Mouse (Mus musculus) heart, embryonic 11.5 days (tissue): ENCODE results near the gene Aqp11. TPM values are rescaled to one million over a fixed set of nuclear protein-coding genes. Genes with fewer than 3 reads are reported as not detected.

ENCODE experiments used
- ATAC-seq: fragments of 200-750 bp; cut with Nextera tagmentation; replicated peaks from 2 replicates; pipeline ENCODE4 v1.8.0; 2017; ENCODE audit warnings: moderate library complexity; ENCODE audit not compliant: insufficient number of reproducible peaks, low FRiP score, low TSS enrichment
- H3K27ac ChIP-seq: fragments of 300-500 bp; sonication (generic); 2 replicates; pipeline ENCODE4 v1.5.1; 2014; ENCODE audit warnings: mild to moderate bottlenecking, low read depth, low read length
- H3K27me3 ChIP-seq: fragments of 300-500 bp; sonication (generic); 2 replicates; pipeline ENCODE4 v1.6.1; 2014; ENCODE audit warnings: mild to moderate bottlenecking, low read length, mixed read lengths; ENCODE audit not compliant: control insufficient read depth, insufficient read depth
- H3K36me3 ChIP-seq: fragments of 300-500 bp; sonication (generic); 2 replicates; pipeline ENCODE4 v1.6.1; 2014; ENCODE audit warnings: mild to moderate bottlenecking, low read length, moderate library complexity, mixed read lengths; ENCODE audit not compliant: control insufficient read depth, insufficient read depth
- H3K4me1 ChIP-seq: fragments of 300-500 bp; sonication (generic); 2 replicates; pipeline ENCODE4 v1.6.1; 2014; ENCODE audit warnings: low read length; ENCODE audit not compliant: control insufficient read depth, insufficient read depth
- H3K4me2 ChIP-seq: fragments of 300-500 bp; sonication (generic); 2 replicates; pipeline ENCODE4 v1.6.1; 2014; ENCODE audit warnings: mild to moderate bottlenecking, moderate library complexity
- H3K4me3 ChIP-seq: fragments of 300-500 bp; sonication (generic); 2 replicates; pipeline ENCODE4 v1.5.1; 2014; ENCODE audit warnings: low read depth, low read length
- H3K9ac ChIP-seq: fragments of 300-500 bp; sonication (generic); 2 replicates; pipeline ENCODE4 v1.6.1; 2014; ENCODE audit warnings: mild to moderate bottlenecking, low read depth, low read length, moderate library complexity
- H3K9me3 ChIP-seq: fragments of 300-500 bp; sonication (generic); replicated peaks from 2 replicates; pipeline ENCODE4 v1.6.1; 2016; ENCODE audit warnings: low read length; ENCODE audit not compliant: control insufficient read depth
- WGBS: fragments of 180-500 bp; shearing (Covaris S2); extraction: QIAGEN DNeasy Blood & Tissue Kit; methylation state at CpG from one replicate; pipeline ENCODE4 v1.1.7; 2014; ENCODE audit not compliant: insufficient replicate concordance; 5-methylcytosine and 5-hydroxymethylcytosine counted together
- polyA plus RNA-seq: library from polyadenylated mRNA; unstranded; fragments of >200 nt; fragmentation: Nextera tagmentation; extraction: Ambion mirVana; gene quantifications from 2 replicates; pipeline ENCODE4 v1.2.1, GENCODE M21; 2014

The Aqp11 gene
- polyA plus RNA-seq, 1 experiment from 2014 or later: 3.3 TPM

DNA sequence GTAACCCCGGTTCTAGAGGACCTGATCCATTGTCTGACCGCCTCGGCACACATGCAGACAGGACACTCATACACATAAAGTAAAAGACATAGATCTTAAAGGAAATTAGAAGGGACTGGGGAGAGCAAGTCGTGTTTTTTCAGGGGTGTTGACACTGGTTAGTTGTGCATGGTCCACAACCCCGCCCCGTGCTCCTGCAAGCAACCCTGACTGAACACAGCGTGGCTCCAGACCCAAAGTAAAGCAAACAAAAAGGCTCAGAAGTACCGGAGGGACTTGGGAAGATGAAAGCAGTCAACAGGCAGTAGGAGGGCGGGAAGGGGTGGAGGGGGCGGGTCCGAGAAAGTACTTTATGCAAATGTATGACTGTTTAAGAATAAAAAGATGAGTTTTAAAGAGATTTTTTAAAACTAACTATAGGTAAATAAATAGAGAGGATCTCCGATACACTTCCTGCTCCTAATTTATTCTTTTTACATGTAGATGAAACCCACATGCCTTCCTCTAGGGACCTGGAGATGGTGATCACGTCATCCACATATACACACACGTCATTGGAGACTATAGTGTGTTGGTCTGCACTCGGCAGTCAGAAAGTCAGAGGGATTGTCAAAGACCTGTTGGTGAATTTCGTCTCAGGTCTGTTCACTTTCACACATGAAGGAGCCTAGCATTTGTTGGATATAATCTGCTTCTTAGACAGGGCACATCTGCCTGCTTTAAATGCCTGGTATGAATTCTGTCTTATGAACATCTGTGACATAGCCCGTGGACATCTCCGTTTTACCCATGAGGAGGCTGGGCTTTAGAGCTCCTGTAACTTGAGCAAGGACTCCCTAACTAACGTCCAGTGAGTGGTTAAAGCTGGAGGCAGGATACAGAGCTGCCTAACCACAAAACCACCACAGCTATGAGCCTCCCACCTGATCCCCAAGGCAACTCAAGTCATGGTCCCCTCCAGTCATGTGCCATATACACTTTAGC is 11.4 kb upstream of the Aqp11 start:
- Histone ChIP-seq H3K4me3 (no peak overlapping the region), H3K27me3 (no peaks in the 10 kb centered on the region), H3K27ac (no peak overlapping the region), H3K9me3 (no peaks in the 10 kb centered on the region), H3K36me3 (no peaks in the 10 kb centered on the region), H3K4me2 (peak overlapping the region; percentile 43), H3K9ac (no peak overlapping the region), H3K4me1 (no peaks in the 10 kb centered on the region)
- ATAC-seq: 0 out of 2 replicates have a peak, but pooled peaks have one; percentile 24
- 36% methylated on average over 19 of the region's 19 CpGs for WGBS

DNA sequence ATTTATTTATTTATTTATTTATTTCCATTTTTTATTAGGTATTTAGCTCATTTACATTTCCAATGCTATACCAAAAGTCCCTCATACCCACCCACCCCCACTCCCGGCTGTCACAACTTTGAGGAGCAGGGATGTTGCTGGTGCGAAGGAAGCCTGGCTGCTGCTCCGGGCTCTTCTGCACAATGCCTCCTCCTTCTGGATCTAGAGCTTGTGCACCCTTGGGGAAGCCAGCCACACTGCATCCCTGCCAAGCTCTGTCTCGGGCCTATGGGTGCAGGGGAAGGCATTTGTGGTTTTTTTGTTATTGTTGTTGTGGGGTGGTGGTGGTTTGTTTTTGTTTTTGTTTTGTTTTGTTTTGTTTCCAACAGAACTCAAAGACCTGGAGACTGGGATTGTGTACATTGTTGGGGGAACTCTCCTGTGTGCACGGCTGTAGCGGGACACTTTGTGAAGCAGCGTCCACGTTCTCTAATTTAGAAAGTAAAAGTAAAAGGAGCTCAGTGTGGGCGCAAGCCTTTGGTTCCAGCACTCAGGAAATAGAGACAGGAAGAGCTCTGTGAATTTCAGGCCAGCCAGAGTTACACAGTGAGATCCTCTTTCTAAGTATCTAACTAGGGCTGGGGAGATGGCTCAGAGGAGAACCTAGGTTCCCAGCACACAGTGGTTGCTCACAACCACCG is 10.6 kb upstream of the Aqp11 start:
- no peak overlapping the region for H3K4me3 ChIP-seq
- WGBS: 56% methylated on average over 10 of the region's 10 CpGs
- no peaks in the 10 kb centered on the region for H3K9me3 ChIP-seq
- ATAC-seq: no peak
- no peaks in the 10 kb centered on the region for H3K36me3 ChIP-seq
- H3K4me2 ChIP-seq: peak overlapping the region; percentile 49
- H3K9ac ChIP-seq: no peak overlapping the region
- no peak overlapping the region for H3K27ac ChIP-seq
- H3K27me3 ChIP-seq: no peaks in the 10 kb centered on the region
- no peaks in the 10 kb centered on the region for H3K4me1 ChIP-seq

DNA sequence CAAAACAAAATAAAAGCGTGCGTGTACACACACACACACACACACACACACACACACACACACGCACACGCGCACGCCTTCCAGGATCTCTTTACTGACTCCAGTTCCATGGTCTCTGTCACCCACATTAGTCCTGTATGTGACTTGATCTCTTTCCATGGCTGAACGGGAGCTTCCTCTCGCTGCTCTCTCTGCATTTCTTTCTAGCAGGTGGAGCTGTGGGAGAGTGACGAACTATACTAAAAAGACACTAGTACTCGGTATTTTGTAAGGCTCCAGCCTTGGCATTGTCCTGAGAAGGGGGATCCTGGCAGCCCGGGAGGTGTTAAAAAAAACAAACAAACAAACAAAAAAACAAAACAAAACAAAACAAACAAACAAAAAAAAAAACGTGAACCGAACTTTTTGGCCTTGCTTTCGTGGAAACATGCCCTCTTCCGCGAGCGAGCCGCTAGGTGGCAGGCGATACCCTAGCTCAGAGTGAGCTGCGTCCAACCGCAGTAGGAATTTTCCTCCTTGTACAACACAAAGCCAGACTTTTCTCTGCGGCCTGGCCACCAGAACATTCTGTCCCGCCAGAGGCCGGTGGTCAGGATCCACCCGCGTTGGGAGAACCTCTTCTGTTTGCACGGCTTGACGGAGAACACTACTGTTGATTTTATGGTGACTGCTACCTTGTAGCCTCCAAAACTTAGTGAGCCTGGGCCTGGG is 9.9 kb upstream of the Aqp11 start:
- H3K9ac ChIP-seq: 0 out of 2 replicates have a peak overlapping the region, but pooled peaks have one; percentile 22
- 25% methylated on average over 28 of the region's 28 CpGs for WGBS
- peak overlapping the region; percentile 49 for H3K4me2 ChIP-seq

DNA sequence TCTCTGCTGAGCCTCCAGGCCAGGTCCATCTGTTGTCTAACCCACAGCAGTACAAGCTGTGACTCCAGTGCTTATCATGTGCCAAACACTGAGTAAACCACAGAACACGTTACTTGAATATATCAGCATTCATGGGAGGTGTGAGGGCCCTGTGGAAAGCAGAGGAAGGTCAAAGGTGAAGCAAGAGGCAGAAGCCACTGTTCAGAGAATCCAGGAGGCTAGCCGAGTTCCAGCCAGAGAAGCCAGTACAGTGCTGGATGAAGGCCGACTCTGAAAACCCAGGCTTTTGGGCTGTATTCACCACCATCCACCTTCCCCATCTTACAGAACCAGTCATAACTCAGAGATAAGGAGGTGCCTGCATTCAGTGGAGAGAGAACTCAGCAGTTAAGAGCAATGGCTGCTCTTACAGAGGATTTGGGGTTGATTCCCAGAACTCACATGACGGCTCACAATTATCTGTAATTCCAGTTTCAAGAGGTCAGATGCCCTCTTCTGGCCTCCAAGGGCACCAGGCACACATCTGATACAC is 9.2 kb upstream of the Aqp11 start:
- Histone ChIP-seq H3K27ac (no peak overlapping the region), H3K27me3 (no peaks in the 10 kb centered on the region), H3K4me2 (no peak overlapping the region), H3K9me3 (no peaks in the 10 kb centered on the region), H3K9ac (no peak overlapping the region), H3K4me3 (no peak overlapping the region), H3K36me3 (no peaks in the 10 kb centered on the region), H3K4me1 (no peaks in the 10 kb centered on the region)
- 57% methylated on average over 4 of the region's 4 CpGs for WGBS
- ATAC-seq: no peak

More for the DNA sequence above, 9.9 kb upstream of the Aqp11 start:
- H3K4me1 ChIP-seq: no peaks in the 10 kb centered on the region
- no peaks in the 10 kb centered on the region for H3K27me3 ChIP-seq
- ATAC-seq: 0 out of 2 replicates have a peak, but pooled peaks have one; percentile 44
- no peak overlapping the region for H3K27ac ChIP-seq
- H3K9me3 ChIP-seq: no peaks in the 10 kb centered on the region
- no peaks in the 10 kb centered on the region for H3K36me3 ChIP-seq
- no peak overlapping the region for H3K4me3 ChIP-seq

DNA sequence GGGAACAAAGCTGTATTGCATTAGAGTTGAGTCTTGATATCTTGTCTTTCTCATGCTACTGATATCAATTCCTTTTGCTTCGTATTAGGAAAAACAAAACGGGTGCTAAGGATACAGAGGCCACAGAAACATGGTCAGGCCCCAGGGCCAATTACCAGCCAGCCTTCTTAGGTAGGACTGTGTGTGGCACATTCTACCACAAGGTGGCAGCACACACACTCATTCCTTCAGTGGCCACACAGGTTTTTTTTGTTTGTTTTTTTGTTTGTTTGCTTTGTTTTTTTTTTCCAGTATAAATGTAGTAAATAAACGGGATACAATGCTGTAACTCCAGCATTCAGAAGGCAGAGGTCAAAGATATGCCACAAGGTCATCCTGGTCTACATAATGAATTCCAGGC is 7.2 kb upstream of the Aqp11 start:
- Histone ChIP-seq H3K9me3 (no peaks in the 10 kb centered on the region), H3K27ac (no peak overlapping the region), H3K36me3 (no peaks in the 10 kb centered on the region), H3K27me3 (no peaks in the 10 kb centered on the region), H3K4me2 (no peak overlapping the region), H3K4me3 (no peak overlapping the region), H3K9ac (no peak overlapping the region), H3K4me1 (no peaks in the 10 kb centered on the region)
- 18% methylated on average over 3 of the region's 3 CpGs for WGBS
- ATAC-seq: no peak

DNA sequence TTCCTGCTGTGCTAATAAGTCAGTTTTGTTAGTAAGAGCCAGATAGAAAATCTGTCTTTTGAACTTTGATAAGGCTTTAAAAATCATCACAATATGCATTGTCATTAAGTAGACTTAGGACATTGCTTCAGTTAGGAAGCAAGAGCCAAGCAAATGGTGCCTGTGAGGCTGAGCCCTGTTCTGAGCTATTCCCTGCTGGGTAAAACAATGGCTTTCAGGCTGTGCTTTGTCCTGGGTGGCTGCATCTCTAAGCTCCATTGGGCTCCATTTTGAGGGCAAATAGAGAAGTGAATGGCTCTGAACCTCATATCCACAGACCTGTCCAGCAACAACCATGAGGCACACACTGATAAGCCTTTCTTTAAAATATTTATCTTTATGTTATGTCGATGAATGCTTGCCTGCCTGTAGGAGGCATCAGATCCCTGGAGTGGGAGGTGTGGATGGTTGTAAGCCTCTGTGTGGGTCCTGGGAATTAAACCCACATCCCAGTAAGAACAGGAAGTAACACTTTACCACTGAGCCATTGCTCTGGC is 3.7 kb upstream of the Aqp11 start:
- Histone ChIP-seq H3K9me3 (no peaks in the 10 kb centered on the region), H3K4me1 (peaks cover 5% of the 10 kb centered on the region; the same call in 1 of the 2 replicates), H3K27me3 (no peaks in the 10 kb centered on the region), H3K9ac (no peak overlapping the region), H3K27ac (no peak overlapping the region), H3K4me3 (no peak overlapping the region), H3K4me2 (no peak overlapping the region), H3K36me3 (no peaks in the 10 kb centered on the region)
- no peak for ATAC-seq
- WGBS: 32% methylated on average over 1 of the region's 1 CpGs

DNA sequence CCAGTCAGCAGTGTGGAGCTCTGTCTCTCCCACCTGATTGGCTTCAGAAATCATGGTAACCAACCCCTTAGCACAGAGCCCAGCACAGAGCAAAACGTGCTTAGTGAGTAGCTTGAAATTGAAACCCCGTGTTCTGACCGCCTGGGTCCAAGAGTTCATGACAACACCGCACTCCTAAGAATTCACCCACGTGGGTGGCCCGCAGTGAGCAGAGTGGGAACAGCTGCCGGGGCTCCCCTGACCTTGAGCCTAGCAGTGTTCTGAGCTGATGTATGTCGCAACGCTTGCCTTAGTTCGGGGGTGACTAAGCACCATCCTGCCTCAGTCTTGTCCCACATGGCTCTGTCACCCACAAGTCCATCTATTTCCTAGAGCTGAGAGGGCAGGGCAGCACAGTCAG is 2.9 kb upstream of the Aqp11 start:
- Histone ChIP-seq H3K27ac (no peak overlapping the region), H3K4me1 (peaks cover 5% of the 10 kb centered on the region; the same call in 1 of the 2 replicates), H3K9me3 (no peaks in the 10 kb centered on the region), H3K4me3 (no peak overlapping the region), H3K27me3 (no peaks in the 10 kb centered on the region), H3K9ac (no peak overlapping the region), H3K4me2 (no peak overlapping the region), H3K36me3 (no peaks in the 10 kb centered on the region)
- WGBS: 77% methylated on average over 10 of the region's 10 CpGs
- no peak for ATAC-seq

DNA sequence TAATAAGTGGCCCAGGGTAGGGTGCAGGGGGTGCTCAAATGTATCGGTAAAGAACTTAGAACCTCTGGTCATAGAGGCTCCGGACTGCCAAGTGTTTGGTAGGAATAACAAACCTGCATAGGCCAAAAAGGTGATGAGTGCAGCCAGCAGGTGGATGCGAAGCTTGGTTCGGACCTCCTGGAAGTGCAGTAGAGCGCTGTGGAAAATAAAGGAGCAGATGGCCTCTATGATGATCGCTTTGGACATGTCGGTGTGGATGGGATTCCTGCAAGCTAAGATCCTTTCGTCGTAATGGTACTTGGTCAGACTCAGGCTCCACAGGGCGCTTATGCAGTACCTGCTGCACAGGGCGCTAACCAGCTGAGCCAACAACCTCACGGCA is 842 bp downstream of the Aqp11 start:
- Histone ChIP-seq H3K27me3 (no peaks in the 10 kb centered on the region), H3K9me3 (no peaks in the 10 kb centered on the region), H3K4me2 (peak overlapping the region; percentile 81), H3K9ac (peak overlapping the region; percentile 76), H3K4me1 (peaks cover 5% of the 10 kb centered on the region; the same call in 1 of the 2 replicates), H3K36me3 (no peaks in the 10 kb centered on the region), H3K4me3 (peak overlapping the region; percentile 59), H3K27ac (no peak overlapping the region)
- WGBS: 14% methylated on average over 12 of the region's 12 CpGs
- ATAC-seq: 0 out of 2 replicates have a peak, but pooled peaks have one; percentile 5
